19 mouse cellular contexts compared by ENCODE assay signal in genomic region chr2:91980830-91981229, GRCm38 (mm10). TPM values are rescaled to one million over a fixed set of nuclear protein-coding genes. Genes with fewer than 3 reads are reported as not detected.
"Had no signal": no experiment of that assay in that cellular context is flagged by ENCODE, and none has a peak within 500 bp of the region (broad histone marks: within the 10 kb centered on the region; RNA-seq: fewer than 3 reads in every experiment).

No protein-coding gene starts in this region.

- H3K4me3 ChIP-seq: limb, embryonic 12.5 days; liver, embryonic 13.5 days; lung, embryonic 15.5 days; midbrain, embryonic 15.5 days; neural tube, embryonic 15.5 days had no signal

- ATAC-seq: liver, postnatal 0 days; midbrain, embryonic 15.5 days had no signal

- H3K9me3 ChIP-seq: limb, embryonic 12.5 days; liver, embryonic 13.5 days; lung, embryonic 15.5 days; midbrain, embryonic 15.5 days; neural tube, embryonic 15.5 days had no signal

- H3K4me2 ChIP-seq: limb, embryonic 12.5 days; liver, embryonic 13.5 days; lung, embryonic 15.5 days; midbrain, embryonic 15.5 days; neural tube, embryonic 15.5 days had no signal

- H3K9ac ChIP-seq: limb, embryonic 12.5 days; liver, embryonic 13.5 days; liver, postnatal 0 days; lung, embryonic 15.5 days; midbrain, embryonic 15.5 days; neural tube, embryonic 15.5 days had no signal

- H3K27ac ChIP-seq: kidney, postnatal 0 days; limb, embryonic 12.5 days; liver, embryonic 13.5 days; lung, embryonic 15.5 days; macrophage; midbrain, embryonic 15.5 days; neural tube, embryonic 15.5 days; stomach, postnatal 0 days had no signal

- H3K36me3 ChIP-seq: limb, embryonic 12.5 days; liver, embryonic 13.5 days; midbrain, embryonic 15.5 days; neural tube, embryonic 15.5 days had no signal

- DNase-seq: kidney, adult 8-10 months; kidney, postnatal 36 days; layer of hippocampus, adult 9-11 months; layer of hippocampus, postnatal 36 days; liver; liver, embryonic 13.5 days; liver, postnatal 0 days; lung, postnatal 14 days; thymus, postnatal 4 days had no signal

RNA-seq across cellular contexts. Expression of gene Gm9821, which starts 35.3 kb away (rescaled TPM):
- total RNA-seq: layer of hippocampus, adult 18-20 months; layer of hippocampus, postnatal 36 days; left cerebral cortex, adult 8-10 months; left cerebral cortex, postnatal 25 days had no signal

RNA-seq across cellular contexts. Expression of gene Chrm4, which starts 53.8 kb away (rescaled TPM):
- polyA plus RNA-seq: kidney, postnatal 0 days; liver, postnatal 0 days; lung, embryonic 15.5 days; macrophage had no signal
